Comparison of ENCODE assay signal across 8 mouse cellular contexts in genomic region chr15:4375423-4376220, GRCm38 (mm10). TPM values are rescaled to one million over a fixed set of nuclear protein-coding genes. Genes with fewer than 3 reads are reported as not detected.
DNase-seq lines count a peak whose midpoint lies in the region; ATAC-seq and TF ChIP-seq lines count a peak whose summit lies in the region.

Gene Plcxd3, plus strand, starts transcription at chr15:4375491.

- intact Hi-C loops in gastrocnemius, adult 2 months (cut with DNase I): no loop called here
- intact Hi-C loops in gastrocnemius, postnatal 14 days (cut with DNase I; ENCODE audit: low total_unique reads): no loop called here

- H3K4me2 ChIP-seq in forebrain, embryonic 16.5 days (ENCODE audit: low read length): peak within 1 kb of the TSS; percentile 74
- H3K4me2 ChIP-seq in kidney, embryonic 15.5 days: peak within 1 kb of the TSS; percentile 82
- H3K4me2 ChIP-seq in limb, embryonic 14.5 days (replicated peaks; ENCODE audit: low read depth, low read length, severe bottlenecking): peak within 1 kb of the TSS; percentile 61

- no peak for TF ChIP-seq POLR2A in limb, embryonic 14.5 days (IDR thresholded peaks at IDR 0.05; ENCODE audit: borderline replicate concordance, extremely low read depth, insufficient read depth, insufficient read length)

- DNase-seq in gastrocnemius, adult 2 months: peak; percentile 21
- no peak for DNase-seq in gastrocnemius, postnatal 14 days
- DNase-seq in cerebellum, adult 18-20 months: peak; percentile 80 to 88
- DNase-seq in limb, embryonic 14.5 days (ENCODE audit: low spot score): peak; percentile 15
- peak; percentile 70 for DNase-seq in retina, postnatal 1 day
- DNase-seq in spleen, postnatal 36 days (ENCODE audit: low spot score in 2 of 2): no peak

- H3K36me3 ChIP-seq in forebrain, embryonic 16.5 days (ENCODE audit: control insufficient read depth, insufficient read depth): no peaks in the 10 kb centered on the region
- no peaks in the 10 kb centered on the region for H3K36me3 ChIP-seq in kidney, embryonic 15.5 days
- no peaks in the 10 kb centered on the region for H3K36me3 ChIP-seq in limb, embryonic 14.5 days (ENCODE audit: control insufficient read depth, insufficient read depth, low read length)

- peaks cover 16% of the 10 kb centered on the region; the same call in 1 of the 2 replicates for H3K4me1 ChIP-seq in forebrain, embryonic 16.5 days (replicated peaks; ENCODE audit: control insufficient read depth, insufficient read depth, low read length)
- peaks cover 11% of the 10 kb centered on the region; the same call in 1 of the 2 replicates for H3K4me1 ChIP-seq in kidney, embryonic 15.5 days
- H3K4me1 ChIP-seq in limb, embryonic 14.5 days (ENCODE audit: control insufficient read depth, insufficient read depth, low read length): no peaks in the 10 kb centered on the region

- WGBS in forebrain, embryonic 16.5 days: 1% methylated on average over 33 of the region's 33 CpGs
- WGBS in kidney, embryonic 15.5 days: under 1% methylated on average over 33 of the region's 33 CpGs
- under 1% methylated on average over 33 of the region's 33 CpGs for WGBS in limb, embryonic 14.5 days

- H3K4me3 ChIP-seq in gastrocnemius, adult 2 months: peak within 1 kb of the TSS; percentile 60
- H3K4me3 ChIP-seq in forebrain, embryonic 16.5 days (replicated peaks; ENCODE audit: low read length): peak within 1 kb of the TSS; percentile 65
- peak within 1 kb of the TSS; percentile 48 for H3K4me3 ChIP-seq in kidney, embryonic 15.5 days (replicated peaks)
- H3K4me3 ChIP-seq in limb, embryonic 14.5 days (replicated peaks; ENCODE audit: low read length): peak within 1 kb of the TSS; percentile 38

- peak within 1 kb of the TSS; percentile 72 for H3K9ac ChIP-seq in forebrain, embryonic 16.5 days (replicated peaks; ENCODE audit: low read depth, low read length)
- H3K9ac ChIP-seq in kidney, embryonic 15.5 days: 0 out of 2 replicates have a peak within 1 kb of the TSS, but pooled peaks have one; percentile 5
- H3K9ac ChIP-seq in limb, embryonic 14.5 days (ENCODE audit: low read depth, low read length, severe bottlenecking): peak within 1 kb of the TSS; percentile 40

- H3K27me3 ChIP-seq in forebrain, embryonic 16.5 days (replicated peaks; ENCODE audit: control insufficient read depth, insufficient read depth, low read length): no peaks in the 10 kb centered on the region
- H3K27me3 ChIP-seq in kidney, embryonic 15.5 days: peaks cover 10% of the 10 kb centered on the region
- H3K27me3 ChIP-seq in limb, embryonic 14.5 days (ENCODE audit: control insufficient read depth, insufficient read depth, low read length): no peaks in the 10 kb centered on the region

- no peak for TF ChIP-seq CTCF in gastrocnemius, adult 2 months (IDR thresholded peaks at IDR 0.05)

- no peaks in the 10 kb centered on the region for H3K9me3 ChIP-seq in forebrain, embryonic 16.5 days (ENCODE audit: control insufficient read depth, low read length)
- H3K9me3 ChIP-seq in kidney, embryonic 15.5 days (replicated peaks): no peaks in the 10 kb centered on the region
- no peaks in the 10 kb centered on the region for H3K9me3 ChIP-seq in limb, embryonic 14.5 days (ENCODE audit: control insufficient read depth, low read length)

- H3K27ac ChIP-seq in gastrocnemius, adult 2 months: no peak within 1 kb of the TSS
- no peak within 1 kb of the TSS for H3K27ac ChIP-seq in forebrain, embryonic 16.5 days (ENCODE audit: low read length)
- no peak within 1 kb of the TSS for H3K27ac ChIP-seq in kidney, embryonic 15.5 days
- no peak within 1 kb of the TSS for H3K27ac ChIP-seq in limb, embryonic 14.5 days (replicated peaks; ENCODE audit: low read depth, low read length)

- peak; percentile 93 for ATAC-seq in forebrain, embryonic 16.5 days
- ATAC-seq in kidney, embryonic 15.5 days (replicated peaks; ENCODE audit: low FRiP score): peak; percentile 83
- ATAC-seq in limb, embryonic 14.5 days (ENCODE audit: low FRiP score, low read depth): no peak

RNA-seq across cellular contexts. Expression of gene Plcxd3, which starts in this region (rescaled TPM):
- total RNA-seq in gastrocnemius, adult 2 months (2021): under 1 TPM; 0.20 to 0.33 TPM
- total RNA-seq in gastrocnemius, postnatal 14 days (2021): under 1 TPM in 1 of 2 experiments, not detected in 1; 0.27 TPM
- 34.9 and 52.5 TPM in 2 replicates for polyA plus RNA-seq in forebrain, embryonic 16.5 days (2015; fragmentation: Nextera tagmentation; extraction: Ambion mirVana)
- polyA plus RNA-seq in kidney, embryonic 15.5 days (2015; fragmentation: Nextera tagmentation; extraction: Ambion mirVana): 2.6 and 4.6 TPM in 2 replicates
- 0.15 and 0.36 TPM in 2 replicates for polyA plus RNA-seq in limb, embryonic 14.5 days (2012; rRNA removed)
- polyA plus RNA-seq in limb, embryonic 14.5 days (2014; fragmentation: Nextera tagmentation; extraction: Ambion mirVana): 2.4 and 2.5 TPM in 2 replicates

Comparison
In these comparisons a context has a peak if more than half of its experiments do, and no peak if none do; other contexts are left out.
1. Peak in DNase-seq and H3K4me3 ChIP-seq in gastrocnemius, adult 2 months; RNA of the gene not detected or under 1 TPM.
2. DNase-seq: peak in cerebellum, adult 18-20 months (2 of 2), limb, embryonic 14.5 days (single experiment) and retina, postnatal 1 day (single experiment); none in gastrocnemius, postnatal 14 days (single experiment) and spleen, postnatal 36 days (0 of 2).
3. H3K9ac ChIP-seq: peak in every context shown above with its lines; median percentile 72 in forebrain, embryonic 16.5 days; 40 in limb, embryonic 14.5 days; 5 in kidney, embryonic 15.5 days.
4. Peak in every context shown above with its lines, with median percentiles within 50 percentile points of each other: H3K4me3 ChIP-seq and H3K4me2 ChIP-seq.